Mouse (Mus musculus): ENCODE measurements around the gene Olfr1445.

The Olfr1445 gene

GRCm38 (mm10) chr19:12883555-12883954, at the start of gene Olfr1445:
TSS of gene Olfr1445 (plus strand) at chr19:12883855.
- no peak for DNase-seq (ENCODE audit: low read depth)

DNA sequence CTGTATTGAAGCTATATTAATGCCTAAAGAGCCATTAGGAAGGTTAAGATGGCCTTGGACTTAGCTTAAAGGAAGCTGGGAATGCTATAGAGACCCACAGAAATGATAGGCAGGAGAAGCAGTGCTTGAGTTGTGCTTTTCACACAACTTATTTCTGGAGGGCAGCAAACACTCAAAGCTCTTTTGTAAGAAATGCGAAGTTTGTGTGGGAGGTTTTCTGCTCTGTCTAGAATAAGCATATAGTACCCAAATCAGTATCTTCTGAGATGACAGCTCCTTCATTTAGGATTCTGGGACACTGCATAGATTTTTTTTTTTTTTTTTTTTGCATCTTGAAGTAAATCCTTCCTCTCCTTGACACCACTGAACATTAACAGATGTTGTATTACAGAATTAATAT, 45.1 kb upstream of the Olfr1445 start:
- DNase-seq (ENCODE audit: low read depth), result no peak

- DNase-seq (ENCODE audit: low read depth), result no peak
Measured at GRCm38 (mm10) chr19:12846382-12846781, 37.3 kb upstream of the Olfr1445 start, which contains the start of gene Gm5244. TSS of gene Gm5244 (plus strand) at chr19:12846682.

GRCm38 (mm10) chr19:12856983-12857382, 26.7 kb upstream of the Olfr1445 start, which contains the start of gene Olfr1444:
TSS of gene Olfr1444 (plus strand) at chr19:12857283.
- DNase-seq (ENCODE audit: low read depth), result no peak

GRCm38 (mm10) chr19:12893424-12893823, 9.8 kb downstream of the Olfr1445 start, which contains the start of gene Olfr1446:
TSS of gene Olfr1446 (minus strand) at chr19:12893524.
- DNase-seq (ENCODE audit: low read depth), result no peak

- DNase-seq (ENCODE audit: low read depth), result no peak
Measured at GRCm38 (mm10) chr19:12903643-12904042, 20.0 kb downstream of the Olfr1445 start, which contains the start of gene Olfr1447. TSS of gene Olfr1447 (minus strand) at chr19:12903743.

GRCm38 (mm10) chr19:12924319-12924718, 40.7 kb downstream of the Olfr1445 start, which contains the start of gene Olfr1448:
TSS of gene Olfr1448 (minus strand) at chr19:12924419.
- no peak for DNase-seq (ENCODE audit: low read depth)

- DNase-seq (ENCODE audit: low read depth), result no peak
Measured at GRCm38 (mm10) chr19:12930540-12930939, 46.9 kb downstream of the Olfr1445 start, which contains the start of gene Olfr1449. TSS of gene Olfr1449 (plus strand) at chr19:12930840.
